Mouse (Mus musculus): Measurements from ENCODE around the gene Gsk3b. TPM values are rescaled to one million over a fixed set of nuclear protein-coding genes. Genes with fewer than 3 reads are reported as not detected.

The Gsk3b gene
- total and polyA plus RNA-seq, 2 experiments, result 4.8 to 11.8 TPM

DNA sequence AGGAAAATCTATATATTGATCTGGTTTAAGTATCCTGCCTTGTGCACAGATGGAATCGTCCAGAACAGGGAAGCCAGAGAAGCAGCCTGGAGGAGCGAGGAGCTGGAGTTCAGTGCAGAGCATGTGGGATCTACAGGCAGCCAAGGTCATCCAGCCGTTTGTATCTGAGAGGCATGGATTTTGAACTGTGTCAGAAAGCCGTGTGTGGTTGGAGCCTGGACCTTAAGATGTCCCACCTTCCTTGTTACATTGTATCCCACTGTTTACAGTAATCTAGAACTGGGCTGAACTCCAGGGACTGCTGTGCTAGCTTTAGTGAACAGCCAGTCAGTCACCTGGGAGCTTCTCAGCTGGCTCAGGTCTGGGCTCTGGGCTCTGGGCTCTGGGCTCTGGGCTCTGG, 197.7 kb downstream of the Gsk3b start:
- Histone ChIP-seq H3K27ac (replicated peaks; ENCODE audit: insufficient read depth, low read depth, low read length) (peak overlapping the region; percentile 66), H3K36me3 (ENCODE audit: control insufficient read depth, insufficient read depth, low read length) (peaks cover 5% of the 10 kb centered on the region; the same call in 1 of the 2 replicates), H3K4me1 (ENCODE audit: control insufficient read depth, insufficient read depth, low read length) (peaks cover 43% of the 10 kb centered on the region), H3K79me2 (ENCODE audit: control insufficient read depth, insufficient read depth, low read length) (peaks cover 18% of the 10 kb centered on the region), H3K27me3 (ENCODE audit: control insufficient read depth, insufficient read depth, low read length) (no peaks in the 10 kb centered on the region), H3K4me3 (ENCODE audit: insufficient read depth, low read depth, low read length) (no peak overlapping the region), H3K9ac (ENCODE audit: low read depth, low read length) (peak overlapping the region; percentile 10)
- DNase-seq (ENCODE audit: extremely low read depth, low read depth, low spot score), result peak; percentile 97
- WGBS, result 13% methylated on average over 4 of the region's 4 CpGs
- no peak for TF ChIP-seq CTCF (IDR thresholded peaks at IDR 0.05; ENCODE audit: low read depth, low read length)
- TF ChIP-seq POLR2A (IDR thresholded peaks at IDR 0.05; ENCODE audit: extremely low read depth, insufficient read depth, low read length), result no peak

DNA sequence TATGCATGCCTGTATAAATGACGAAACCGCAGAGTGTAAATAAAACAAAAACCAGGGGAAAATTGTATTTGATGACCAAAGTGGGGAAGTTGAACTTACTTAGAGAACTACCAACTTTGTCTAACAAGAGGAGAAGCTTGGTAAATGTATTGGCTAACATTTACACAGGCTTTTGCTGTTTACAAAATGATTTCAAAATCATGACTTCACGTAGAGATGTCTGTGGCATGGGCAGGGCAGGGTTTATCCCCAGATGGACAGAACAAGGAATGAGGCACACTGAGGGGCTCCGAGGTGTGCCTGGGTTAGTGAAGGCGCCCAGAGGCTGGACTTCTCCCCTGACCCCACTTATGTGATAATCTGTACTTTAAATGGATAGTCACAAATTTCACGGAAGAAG, 198.6 kb downstream of the Gsk3b start:
- peak overlapping the region; percentile 95 for H3K27ac ChIP-seq (replicated peaks; ENCODE audit: insufficient read depth, low read depth, low read length)
- peaks cover 41% of the 10 kb centered on the region for H3K4me1 ChIP-seq (ENCODE audit: control insufficient read depth, insufficient read depth, low read length)
- no peaks in the 10 kb centered on the region for H3K27me3 ChIP-seq (ENCODE audit: control insufficient read depth, insufficient read depth, low read length)
- peak; percentile 95 for DNase-seq (ENCODE audit: extremely low read depth, low read depth, low spot score)
- WGBS, result 24% methylated on average over 6 of the region's 6 CpGs
- H3K36me3 ChIP-seq (ENCODE audit: control insufficient read depth, insufficient read depth, low read length), result peaks cover 5% of the 10 kb centered on the region; the same call in 1 of the 2 replicates
- peaks cover 14% of the 10 kb centered on the region for H3K79me2 ChIP-seq (ENCODE audit: control insufficient read depth, insufficient read depth, low read length)
- no peak overlapping the region for H3K4me3 ChIP-seq (ENCODE audit: insufficient read depth, low read depth, low read length)
- H3K9ac ChIP-seq (ENCODE audit: low read depth, low read length), result peak overlapping the region; percentile 52; the same call in 1 of the 2 replicates
- TF ChIP-seq POLR2A (IDR thresholded peaks at IDR 0.05; ENCODE audit: extremely low read depth, insufficient read depth, low read length) (no peak), CTCF (IDR thresholded peaks at IDR 0.05; ENCODE audit: low read depth, low read length) (no peak)

DNA sequence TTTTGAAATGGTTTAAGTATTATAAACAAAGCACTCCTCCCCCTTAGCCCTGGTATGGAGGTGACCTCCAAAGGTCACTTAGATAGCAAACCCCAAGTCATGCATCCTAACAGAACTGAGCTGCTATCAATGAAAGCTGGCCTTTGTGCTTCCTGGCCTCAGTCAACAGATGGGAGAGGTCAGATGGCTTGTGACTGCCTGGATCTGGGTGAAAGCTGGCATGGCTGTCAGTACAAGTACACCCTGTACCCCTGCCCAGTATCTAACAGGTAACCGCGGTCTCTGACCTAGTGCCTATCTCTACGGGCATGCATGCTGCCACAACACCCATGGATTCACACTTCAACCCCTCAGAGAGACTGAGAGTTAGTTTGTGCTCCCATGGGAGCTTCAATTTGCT, 199.0 kb downstream of the Gsk3b start:
- Histone ChIP-seq H3K27ac (replicated peaks; ENCODE audit: insufficient read depth, low read depth, low read length) (peak overlapping the region; percentile 95), H3K27me3 (ENCODE audit: control insufficient read depth, insufficient read depth, low read length) (no peaks in the 10 kb centered on the region), H3K4me1 (ENCODE audit: control insufficient read depth, insufficient read depth, low read length) (peaks cover 41% of the 10 kb centered on the region), H3K79me2 (ENCODE audit: control insufficient read depth, insufficient read depth, low read length) (peaks cover 14% of the 10 kb centered on the region), H3K36me3 (ENCODE audit: control insufficient read depth, insufficient read depth, low read length) (peaks cover 5% of the 10 kb centered on the region; the same call in 1 of the 2 replicates), H3K4me3 (ENCODE audit: insufficient read depth, low read depth, low read length) (no peak overlapping the region), H3K9ac (ENCODE audit: low read depth, low read length) (peak overlapping the region; percentile 58)
- peak; percentile 100 for DNase-seq (ENCODE audit: extremely low read depth, low read depth, low spot score)
- TF ChIP-seq CTCF (IDR thresholded peaks at IDR 0.05; ENCODE audit: low read depth, low read length) (no peak), POLR2A (IDR thresholded peaks at IDR 0.05; ENCODE audit: extremely low read depth, insufficient read depth, low read length) (no peak)
- WGBS, result 7% methylated on average over 3 of the region's 3 CpGs

GRCm38 (mm10) chr16:38288851-38289250, 200.1 kb downstream of the Gsk3b start:
- DNase-seq (ENCODE audit: extremely low read depth, low read depth, low spot score), result peak; percentile 95
- peak overlapping the region; percentile 62 for H3K9ac ChIP-seq (ENCODE audit: low read depth, low read length)
- no peaks in the 10 kb centered on the region for H3K27me3 ChIP-seq (ENCODE audit: control insufficient read depth, insufficient read depth, low read length)
- 8% methylated on average over 6 of the region's 6 CpGs for WGBS
- peaks cover 23% of the 10 kb centered on the region for H3K79me2 ChIP-seq (ENCODE audit: control insufficient read depth, insufficient read depth, low read length)
- no peak for TF ChIP-seq CTCF (IDR thresholded peaks at IDR 0.05; ENCODE audit: low read depth, low read length)
- no peak for TF ChIP-seq POLR2A (IDR thresholded peaks at IDR 0.05; ENCODE audit: extremely low read depth, insufficient read depth, low read length)
- H3K36me3 ChIP-seq (ENCODE audit: control insufficient read depth, insufficient read depth, low read length), result peaks cover 5% of the 10 kb centered on the region; the same call in 1 of the 2 replicates
- H3K27ac ChIP-seq (replicated peaks; ENCODE audit: insufficient read depth, low read depth, low read length), result peak overlapping the region; percentile 94
- no peak overlapping the region; the same call in 1 of the 2 replicates for H3K4me3 ChIP-seq (ENCODE audit: insufficient read depth, low read depth, low read length)
- peaks cover 32% of the 10 kb centered on the region for H3K4me1 ChIP-seq (ENCODE audit: control insufficient read depth, insufficient read depth, low read length)

DNA sequence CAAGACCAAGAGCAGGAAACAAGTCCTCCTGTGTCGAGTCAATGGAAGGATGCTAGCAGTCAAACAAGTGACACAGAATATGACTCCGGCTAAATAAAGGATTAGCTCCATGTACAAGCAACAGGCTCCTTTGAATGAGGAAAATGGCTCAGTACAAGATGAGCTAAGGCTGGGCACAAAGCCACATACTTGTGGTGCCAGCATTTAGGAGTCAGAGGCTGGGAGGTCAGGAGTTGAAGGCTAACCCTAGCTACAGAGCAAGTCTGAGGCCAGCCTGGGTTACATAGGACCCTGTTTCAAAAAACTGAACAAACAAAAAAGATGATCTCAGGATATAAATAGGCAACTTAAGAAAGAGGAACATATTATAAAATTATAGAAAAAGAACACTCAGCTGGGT, 201.3 kb downstream of the Gsk3b start:
- TF ChIP-seq CTCF (IDR thresholded peaks at IDR 0.05; ENCODE audit: low read depth, low read length) (no peak), POLR2A (IDR thresholded peaks at IDR 0.05; ENCODE audit: extremely low read depth, insufficient read depth, low read length) (no peak)
- peak; percentile 92 for DNase-seq (ENCODE audit: extremely low read depth, low read depth, low spot score)
- 0 out of 2 replicates have a peak overlapping the region, but pooled peaks have one; percentile 10 for H3K4me3 ChIP-seq (ENCODE audit: insufficient read depth, low read depth, low read length)
- 9% methylated on average over 2 of the region's 2 CpGs for WGBS
- H3K27me3 ChIP-seq (ENCODE audit: control insufficient read depth, insufficient read depth, low read length), result no peaks in the 10 kb centered on the region
- H3K79me2 ChIP-seq (ENCODE audit: control insufficient read depth, insufficient read depth, low read length), result peaks cover 26% of the 10 kb centered on the region
- peaks cover 3% of the 10 kb centered on the region; the same call in 1 of the 2 replicates for H3K36me3 ChIP-seq (ENCODE audit: control insufficient read depth, insufficient read depth, low read length)
- peak overlapping the region; percentile 52 for H3K27ac ChIP-seq (replicated peaks; ENCODE audit: insufficient read depth, low read depth, low read length)
- 0 out of 2 replicates have a peak overlapping the region, but pooled peaks have one; percentile 34 for H3K9ac ChIP-seq (ENCODE audit: low read depth, low read length)
- peaks cover 26% of the 10 kb centered on the region for H3K4me1 ChIP-seq (ENCODE audit: control insufficient read depth, insufficient read depth, low read length)

DNA sequence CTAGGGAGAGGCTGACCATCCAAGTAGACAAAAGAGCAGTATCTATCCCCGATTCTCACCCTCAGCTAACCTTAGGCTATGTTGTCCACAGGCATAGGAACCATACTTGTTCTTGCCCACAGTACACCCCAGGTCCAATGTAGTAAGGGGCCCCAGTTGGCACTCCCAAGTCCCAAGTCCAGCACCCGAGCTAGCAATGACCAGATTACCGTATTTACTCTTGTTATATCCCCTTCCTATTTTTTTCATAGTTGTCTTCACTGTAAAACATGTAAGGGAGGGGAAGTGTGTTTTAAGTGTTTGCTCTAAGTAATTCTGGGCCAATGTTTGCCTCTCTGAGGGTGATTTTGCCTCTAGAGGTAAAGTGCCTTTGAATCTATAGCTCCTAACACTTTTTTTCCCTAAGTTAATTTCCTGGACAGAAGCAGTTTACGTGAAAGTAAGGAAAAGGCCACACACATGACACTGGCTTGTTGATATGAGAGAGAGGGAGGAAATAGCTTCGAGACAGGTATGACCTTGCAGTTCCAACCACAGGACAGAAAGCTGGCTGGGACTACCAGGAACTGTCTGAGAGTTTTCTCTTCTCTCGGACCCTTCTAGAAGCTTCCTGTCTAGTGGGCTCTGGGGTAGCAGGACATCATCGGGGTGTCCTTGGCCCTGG, 206.0 kb downstream of the Gsk3b start, which contains the start of gene Nr1i2:
Gene Nr1i2, minus strand, starts transcription at position 140 of the 664 bp plus-strand sequence.
- WGBS, result 15% methylated on average over 7 of the region's 7 CpGs
- peaks cover 20% of the 10 kb centered on the region; the same call in 1 of the 2 replicates for H3K79me2 ChIP-seq (ENCODE audit: control insufficient read depth, insufficient read depth, low read length)
- peak within 1 kb of the TSS; percentile 96 for H3K4me3 ChIP-seq (ENCODE audit: insufficient read depth, low read depth, low read length)
- H3K27ac ChIP-seq (replicated peaks; ENCODE audit: insufficient read depth, low read depth, low read length), result peak within 1 kb of the TSS; percentile 100
- no peaks in the 10 kb centered on the region for H3K27me3 ChIP-seq (ENCODE audit: control insufficient read depth, insufficient read depth, low read length)
- H3K36me3 ChIP-seq (ENCODE audit: control insufficient read depth, insufficient read depth, low read length), result no peaks in the 10 kb centered on the region
- peaks cover 13% of the 10 kb centered on the region for H3K4me1 ChIP-seq (ENCODE audit: control insufficient read depth, insufficient read depth, low read length)
- TF ChIP-seq POLR2A (IDR thresholded peaks at IDR 0.05; ENCODE audit: extremely low read depth, insufficient read depth, low read length), result peak; percentile 51; the same call in 1 of the 2 replicates
- no peak for TF ChIP-seq CTCF (IDR thresholded peaks at IDR 0.05; ENCODE audit: low read depth, low read length)
- peak within 1 kb of the TSS; percentile 88 for H3K9ac ChIP-seq (ENCODE audit: low read depth, low read length)
- peak; percentile 93 for DNase-seq (ENCODE audit: extremely low read depth, low read depth, low spot score)

All from liver, adult 2 months (tissue).